Mouse (Mus musculus): ENCODE measurements at regions not wholly inside any gene's neighbourhood (a gene's known extent, or its start where the extent isn't known, plus 50 kb on each side); places are given as distances from the start of the nearest gene placed in this dataset.

GRCm38 (mm10) chr1:98860236-98860635, 439.3 kb downstream of the Slco6d1 start:
- no peak for TF ChIP-seq CTCF (conservative IDR thresholded peaks at IDR 0.05; ENCODE audit: low read length)
- no peak for TF ChIP-seq NANOG (IDR thresholded peaks at IDR 0.05; ENCODE audit: borderline replicate concordance, low read length)

Measured in E14TG2a.4 (cell line).